Mouse (Mus musculus) intestine, embryonic 16.5 days (tissue): ENCODE measurements around the gene Tnr. TPM values are rescaled to one million over a fixed set of nuclear protein-coding genes. Genes with fewer than 3 reads are reported as not detected.

Experiments used
- ATAC-seq: fragments of 200-750 bp; cut with Nextera tagmentation; 2 replicates; pipeline ENCODE4 v1.8.0; 2017; ENCODE audit warnings: moderate TSS enrichment, moderate library complexity
- H3K27ac ChIP-seq: fragments of 300-500 bp; sonication (generic); 2 replicates; pipeline ENCODE4 v1.5.1; 2014; ENCODE audit warnings: mild to moderate bottlenecking, low read length
- H3K27me3 ChIP-seq: fragments of 300-500 bp; sonication (generic); replicated peaks from 2 replicates; pipeline ENCODE4 v1.6.1; 2014; ENCODE audit warnings: low read length, control low read depth, mixed read lengths; ENCODE audit not compliant: control insufficient read depth, insufficient read depth
- H3K36me3 ChIP-seq: fragments of 300-500 bp; sonication (generic); 2 replicates; pipeline ENCODE4 v1.6.1; 2014; ENCODE audit warnings: low read length, control low read depth; ENCODE audit not compliant: control insufficient read depth, insufficient read depth
- H3K4me1 ChIP-seq: fragments of 300-500 bp; sonication (generic); 2 replicates; pipeline ENCODE4 v1.6.1; 2014; ENCODE audit warnings: low read length, control low read depth, mixed read lengths; ENCODE audit not compliant: control insufficient read depth, insufficient read depth
- H3K4me2 ChIP-seq: fragments of 300-500 bp; sonication (generic); 2 replicates; pipeline ENCODE4 v1.6.1; 2014; ENCODE audit warnings: low read depth, low read length, control low read depth
- H3K4me3 ChIP-seq: fragments of 300-500 bp; sonication (generic); 2 replicates; pipeline ENCODE4 v1.5.1; 2014; ENCODE audit warnings: mild to moderate bottlenecking, low read length
- H3K9ac ChIP-seq: fragments of 300-500 bp; sonication (generic); 2 replicates; pipeline ENCODE4 v1.6.1; 2014; ENCODE audit warnings: low read depth, low read length
- H3K9me3 ChIP-seq: fragments of 300-500 bp; sonication (generic); 2 replicates; pipeline ENCODE4 v1.6.1; 2016; ENCODE audit warnings: low read length, control low read depth; ENCODE audit not compliant: control insufficient read depth
- WGBS: fragments of 180-500 bp; shearing (Covaris S2); extraction: QIAGEN DNeasy Blood & Tissue Kit; methylation state at CpG from one replicate; pipeline ENCODE4 v1.1.7; 2014; 5-methylcytosine and 5-hydroxymethylcytosine counted together
- polyA plus RNA-seq: library from polyadenylated mRNA; unstranded; fragments of >200 nt; fragmentation: Nextera tagmentation; extraction: Ambion mirVana; gene quantifications from 2 replicates; pipeline ENCODE4 v1.2.1, GENCODE M21; 2015

The Tnr gene
- polyA plus RNA-seq, 1 experiment from 2014 or later, result 0.20 TPM

- no peaks in the 10 kb centered on the region for H3K9me3 ChIP-seq
- H3K27ac ChIP-seq, result no peak overlapping the region
- H3K36me3 ChIP-seq, result no peaks in the 10 kb centered on the region
- H3K27me3 ChIP-seq, result no peaks in the 10 kb centered on the region
- 67% methylated on average over 7 of the region's 7 CpGs for WGBS
- no peak overlapping the region for H3K4me3 ChIP-seq
- H3K4me1 ChIP-seq, result no peaks in the 10 kb centered on the region
- ATAC-seq, result no peak
- no peak overlapping the region for H3K9ac ChIP-seq
- no peak overlapping the region for H3K4me2 ChIP-seq
Measured at GRCm38 (mm10) chr1:159747969-159748368, 224.4 kb downstream of the Tnr start.

DNA sequence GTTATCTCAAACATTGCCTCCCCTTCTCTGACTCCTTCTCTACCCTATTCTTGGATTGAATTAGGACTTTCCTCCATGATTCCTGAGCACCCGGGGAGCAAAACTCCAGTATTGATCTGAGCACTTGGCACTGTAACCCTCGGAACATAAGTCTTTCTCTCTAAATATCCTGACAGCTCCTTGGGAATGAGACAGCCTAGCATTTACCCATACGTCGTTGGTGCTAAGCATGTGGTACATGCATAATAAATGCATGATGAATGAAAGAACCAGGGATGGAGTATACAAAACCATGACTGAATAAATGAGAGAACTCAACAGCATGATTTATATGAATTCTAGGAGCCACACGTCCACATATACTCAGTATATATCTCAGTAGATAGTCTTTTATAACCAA lies 226.8 kb downstream of the Tnr start:
- no peak for ATAC-seq
- Histone ChIP-seq H3K36me3 (no peaks in the 10 kb centered on the region), H3K9me3 (no peaks in the 10 kb centered on the region), H3K27ac (no peak overlapping the region), H3K9ac (no peak overlapping the region), H3K27me3 (no peaks in the 10 kb centered on the region), H3K4me3 (no peak overlapping the region), H3K4me1 (no peaks in the 10 kb centered on the region), H3K4me2 (no peak overlapping the region)
- WGBS, result 57% methylated on average over 5 of the region's 5 CpGs

- Histone ChIP-seq H3K27me3 (no peaks in the 10 kb centered on the region), H3K27ac (no peak overlapping the region), H3K9me3 (no peaks in the 10 kb centered on the region), H3K36me3 (no peaks in the 10 kb centered on the region), H3K9ac (no peak overlapping the region), H3K4me1 (no peaks in the 10 kb centered on the region), H3K4me2 (no peak overlapping the region), H3K4me3 (no peak overlapping the region)
- 32% methylated on average over 6 of the region's 6 CpGs for WGBS
- ATAC-seq, result no peak
Measured at GRCm38 (mm10) chr1:159750876-159751275, 227.3 kb downstream of the Tnr start.

DNA sequence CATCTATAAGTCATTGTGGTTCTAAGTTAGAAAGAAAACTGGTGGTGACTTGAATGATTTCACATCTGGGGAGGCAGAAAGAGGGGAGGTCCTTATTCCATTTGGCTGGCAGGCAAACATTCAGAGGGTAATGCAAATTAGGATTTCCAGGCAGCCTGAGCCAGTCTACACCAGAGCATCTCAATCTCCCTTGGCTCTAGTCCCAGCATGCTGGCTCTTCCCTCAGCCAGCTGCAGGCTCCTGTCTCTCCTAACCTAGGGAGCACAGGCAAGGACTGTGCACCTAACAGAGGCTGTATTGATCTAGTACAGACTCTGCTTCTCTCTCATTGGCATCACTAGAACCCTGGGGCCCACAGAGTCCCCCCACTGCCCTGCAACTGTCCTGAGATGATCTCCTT lies 237.4 kb downstream of the Tnr start:
- no peak overlapping the region for H3K4me3 ChIP-seq
- no peak overlapping the region for H3K9ac ChIP-seq
- no peaks in the 10 kb centered on the region for H3K4me1 ChIP-seq
- no peak overlapping the region for H3K4me2 ChIP-seq
- no peak for ATAC-seq
- no peak overlapping the region for H3K27ac ChIP-seq
- no peaks in the 10 kb centered on the region for H3K36me3 ChIP-seq
- H3K27me3 ChIP-seq, result no peaks in the 10 kb centered on the region
- no peaks in the 10 kb centered on the region for H3K9me3 ChIP-seq

DNA sequence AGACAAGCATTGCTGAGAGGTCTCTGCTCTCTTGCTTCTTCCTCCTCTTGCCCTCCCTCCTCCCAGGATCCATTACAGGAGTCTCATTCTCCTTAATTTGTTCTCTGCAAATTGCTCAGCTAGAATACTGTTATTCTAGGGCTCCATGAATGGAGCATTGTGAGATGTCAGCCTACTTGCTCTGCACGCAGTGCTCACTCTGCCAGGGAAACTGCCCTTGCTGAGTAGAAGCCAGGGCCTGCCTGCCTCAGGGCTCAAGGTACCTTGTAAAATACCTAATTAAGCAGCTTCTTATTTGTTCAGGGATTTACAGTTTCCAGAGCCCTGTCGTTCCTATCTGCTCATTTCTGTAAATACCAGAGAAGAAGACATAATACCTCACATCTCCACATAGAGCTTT lies 240.3 kb downstream of the Tnr start:
- H3K9ac ChIP-seq, result no peak overlapping the region
- H3K4me3 ChIP-seq, result no peak overlapping the region
- no peak overlapping the region for H3K27ac ChIP-seq
- no peaks in the 10 kb centered on the region for H3K9me3 ChIP-seq
- no peaks in the 10 kb centered on the region for H3K36me3 ChIP-seq
- H3K27me3 ChIP-seq, result no peaks in the 10 kb centered on the region
- no peak for ATAC-seq
- 54% methylated on average over 2 of the region's 2 CpGs for WGBS
- no peak overlapping the region for H3K4me2 ChIP-seq
- H3K4me1 ChIP-seq, result no peaks in the 10 kb centered on the region

DNA sequence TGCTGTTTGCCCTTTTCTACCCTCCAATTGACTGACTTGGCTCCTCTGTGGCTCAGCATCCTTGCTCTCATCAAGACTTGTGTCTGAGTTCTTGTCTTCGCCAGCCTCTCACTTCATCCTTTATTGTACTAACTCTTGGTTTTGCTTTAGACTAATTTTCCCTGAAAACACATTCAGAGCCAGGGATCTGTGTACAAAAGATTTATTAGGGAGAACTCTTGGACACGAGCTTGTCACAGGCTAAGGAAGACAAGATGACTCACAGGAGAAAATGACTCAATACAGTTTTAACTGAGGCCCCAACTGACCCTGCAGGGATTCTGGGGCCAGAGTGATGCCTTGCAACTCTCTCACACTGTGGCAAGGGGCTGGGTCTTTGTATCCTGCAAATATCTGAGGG lies 241.3 kb downstream of the Tnr start:
- no peak for ATAC-seq
- no peak overlapping the region for H3K9ac ChIP-seq

DNA sequence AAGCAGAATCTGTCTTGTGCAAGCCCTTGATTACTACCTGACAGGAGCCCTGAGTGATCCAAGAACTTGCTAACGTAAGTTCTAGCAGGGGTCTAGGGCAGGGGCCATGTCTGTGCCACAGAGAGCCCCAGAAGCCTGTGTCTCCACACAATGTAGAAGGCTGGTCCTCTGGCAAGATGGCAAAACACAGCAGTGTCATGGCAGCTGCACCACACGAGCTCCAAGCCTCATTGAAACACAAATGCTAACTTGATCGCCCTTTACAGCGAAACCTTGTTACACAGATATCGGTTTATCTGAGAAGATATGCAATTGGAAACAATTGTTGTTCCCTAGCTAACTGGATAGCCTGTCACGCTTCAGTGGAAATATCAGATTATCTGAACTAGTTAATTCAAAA lies 246.4 kb downstream of the Tnr start:
- 79% methylated on average over 6 of the region's 6 CpGs for WGBS

More for the DNA sequence above, 241.3 kb downstream of the Tnr start:
- Histone ChIP-seq H3K27me3 (no peaks in the 10 kb centered on the region), H3K9me3 (no peaks in the 10 kb centered on the region), H3K4me2 (no peak overlapping the region), H3K4me1 (no peaks in the 10 kb centered on the region), H3K4me3 (no peak overlapping the region), H3K27ac (no peak overlapping the region), H3K36me3 (no peaks in the 10 kb centered on the region)
- 52% methylated on average over 2 of the region's 2 CpGs for WGBS

GRCm38 (mm10) chr1:159773671-159774070 lies 250.1 kb downstream of the Tnr start:
- H3K9me3 ChIP-seq, result no peaks in the 10 kb centered on the region
- H3K4me1 ChIP-seq, result no peaks in the 10 kb centered on the region
- H3K27ac ChIP-seq, result no peak overlapping the region
- no peak overlapping the region for H3K4me3 ChIP-seq
- H3K9ac ChIP-seq, result no peak overlapping the region
- H3K4me2 ChIP-seq, result no peak overlapping the region
- no peaks in the 10 kb centered on the region for H3K27me3 ChIP-seq
- WGBS, result 76% methylated on average over 12 of the region's 12 CpGs
- no peaks in the 10 kb centered on the region for H3K36me3 ChIP-seq
- no peak for ATAC-seq

More for the DNA sequence above, 246.4 kb downstream of the Tnr start:
- no peaks in the 10 kb centered on the region for H3K4me1 ChIP-seq
- H3K27ac ChIP-seq, result no peak overlapping the region
- H3K9me3 ChIP-seq, result no peaks in the 10 kb centered on the region
- no peaks in the 10 kb centered on the region for H3K27me3 ChIP-seq
- no peak overlapping the region for H3K4me3 ChIP-seq
- no peak overlapping the region for H3K9ac ChIP-seq
- no peak for ATAC-seq
- H3K36me3 ChIP-seq, result no peaks in the 10 kb centered on the region
- H3K4me2 ChIP-seq, result no peak overlapping the region

- Histone ChIP-seq H3K4me2 (no peak overlapping the region), H3K4me3 (no peak overlapping the region), H3K9ac (no peak overlapping the region), H3K27me3 (no peaks in the 10 kb centered on the region), H3K9me3 (no peaks in the 10 kb centered on the region), H3K4me1 (no peaks in the 10 kb centered on the region), H3K27ac (no peak overlapping the region), H3K36me3 (no peaks in the 10 kb centered on the region)
- no peak for ATAC-seq
- 63% methylated on average over 3 of the region's 3 CpGs for WGBS
Measured at GRCm38 (mm10) chr1:159775168-159775567, 251.6 kb downstream of the Tnr start.

DNA sequence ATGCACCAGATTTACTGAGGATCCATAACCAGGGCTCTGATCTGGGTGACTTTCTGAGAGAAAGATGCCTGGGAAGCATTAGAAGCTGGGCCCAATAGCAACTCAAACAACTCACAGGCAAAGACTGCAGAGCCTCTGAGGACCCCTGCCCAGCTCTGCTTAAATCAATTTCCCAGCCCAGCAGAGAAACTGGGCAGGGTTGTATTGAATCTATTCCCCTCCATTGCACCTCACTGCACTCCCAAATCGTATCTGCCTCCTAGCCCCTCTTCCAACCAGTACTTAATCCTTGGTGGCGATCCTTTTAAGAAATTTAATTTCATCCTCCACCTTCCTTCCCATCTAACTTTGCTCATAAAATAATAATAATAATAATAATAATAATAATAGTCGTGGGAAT lies 253.5 kb downstream of the Tnr start:
- no peak overlapping the region for H3K4me3 ChIP-seq
- WGBS, result 77% methylated on average over 3 of the region's 3 CpGs
- H3K9me3 ChIP-seq, result no peaks in the 10 kb centered on the region
- no peak overlapping the region for H3K4me2 ChIP-seq
- no peaks in the 10 kb centered on the region for H3K4me1 ChIP-seq
- no peaks in the 10 kb centered on the region for H3K27me3 ChIP-seq
- no peak overlapping the region for H3K27ac ChIP-seq
- H3K9ac ChIP-seq, result no peak overlapping the region
- H3K36me3 ChIP-seq, result no peaks in the 10 kb centered on the region
- no peak for ATAC-seq
